8 mouse cellular contexts compared by ENCODE assay signal in the genomic region with DNA sequence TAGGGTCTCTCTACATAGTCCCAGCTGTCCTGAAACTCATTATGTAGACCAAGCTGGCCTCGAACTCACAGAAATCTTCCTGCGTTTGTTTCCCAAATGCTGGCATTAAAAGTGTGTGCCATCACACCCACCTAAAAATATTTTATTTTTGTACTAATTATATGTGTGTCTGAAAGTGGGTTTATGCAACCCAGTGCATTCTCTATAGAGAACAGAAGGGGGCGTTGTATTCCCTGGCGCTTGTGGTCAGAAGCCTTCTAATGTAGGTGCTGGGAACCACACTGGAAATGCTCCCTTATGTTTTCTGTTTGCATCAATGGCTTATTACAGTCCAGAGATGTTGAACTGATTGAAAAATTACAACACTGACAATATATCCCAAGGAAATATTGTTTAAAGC. TPM values are rescaled to one million over a fixed set of nuclear protein-coding genes. Genes with fewer than 3 reads are reported as not detected.
DNase-seq lines count a peak whose midpoint lies in the region; ATAC-seq and TF ChIP-seq lines count a peak whose summit lies in the region.

No protein-coding gene starts in this region.

- H3K36me3 ChIP-seq in heart, adult 2 months (ENCODE audit: control insufficient read depth, insufficient read depth, low read length), result no peaks in the 10 kb centered on the region
- no peaks in the 10 kb centered on the region for H3K36me3 ChIP-seq in E14TG2a.4 (ENCODE audit: insufficient read depth, low read length)
- H3K36me3 ChIP-seq in embryonic facial prominence, embryonic 13.5 days, result no peaks in the 10 kb centered on the region

- H3K27me3 ChIP-seq in heart, adult 2 months (ENCODE audit: control insufficient read depth, insufficient read depth, low read length), result no peaks in the 10 kb centered on the region
- H3K27me3 ChIP-seq in E14TG2a.4 (ENCODE audit: insufficient read depth, low read length), result peaks cover 10% of the 10 kb centered on the region
- peaks cover 17% of the 10 kb centered on the region for H3K27me3 ChIP-seq in embryonic facial prominence, embryonic 13.5 days

- peak; percentile 51 for TF ChIP-seq CTCF in heart, adult 2 months (IDR thresholded peaks at IDR 0.05)
- peak; percentile 87 for TF ChIP-seq CTCF in E14TG2a.4 (conservative IDR thresholded peaks at IDR 0.05; ENCODE audit: low read length)

- no peak overlapping the region for H3K9ac ChIP-seq in heart, adult 2 months (ENCODE audit: low read depth, low read length)
- no peak overlapping the region for H3K9ac ChIP-seq in embryonic facial prominence, embryonic 13.5 days

- TF ChIP-seq POLR2A in heart, adult 2 months (IDR thresholded peaks at IDR 0.05; ENCODE audit: insufficient read depth, low read depth, low read length), result no peak

- DNase-seq in heart, adult 2 months, result no peak
- no peak for DNase-seq in heart, adult 8-10 months (ENCODE audit: low spot score)
- peak; percentile 37 for DNase-seq in lung, postnatal 36 days
- no peak for DNase-seq in left cerebral cortex, postnatal 25 days (ENCODE audit: low spot score in 2 of 2)
- no peak for DNase-seq in layer of hippocampus, adult 8-10 months (ENCODE audit: low spot score in 2 of 2)
- no peak for DNase-seq in urinary bladder, postnatal 36 days (ENCODE audit: low spot score in 2 of 2)

- intact Hi-C loops in heart, adult 2 months (cut with DNase I), result no loop called here
- intact Hi-C loops in left cerebral cortex, postnatal 25 days (cut with DNase I), result no loop called here

- H3K79me2 ChIP-seq in heart, adult 2 months (replicated peaks; ENCODE audit: control insufficient read depth, insufficient read depth, low read length), result no peaks in the 10 kb centered on the region

- H3K4me2 ChIP-seq in embryonic facial prominence, embryonic 13.5 days, result peak overlapping the region; percentile 98

- no peak for ATAC-seq in embryonic facial prominence, embryonic 13.5 days (ENCODE audit: insufficient number of reproducible peaks, insufficient read depth, low FRiP score, low TSS enrichment, low read depth)

- no peaks in the 10 kb centered on the region for H3K9me3 ChIP-seq in E14TG2a.4 (ENCODE audit: low read length)
- H3K9me3 ChIP-seq in embryonic facial prominence, embryonic 13.5 days, result no peaks in the 10 kb centered on the region

- H3K4me1 ChIP-seq in heart, adult 2 months (ENCODE audit: control insufficient read depth, insufficient read depth, low read length), result no peaks in the 10 kb centered on the region
- H3K4me1 ChIP-seq in E14TG2a.4 (replicated peaks; ENCODE audit: low read depth, low read length), result peaks cover 27% of the 10 kb centered on the region
- H3K4me1 ChIP-seq in embryonic facial prominence, embryonic 13.5 days, result no peaks in the 10 kb centered on the region

- H3K27ac ChIP-seq in heart, adult 2 months, result peak overlapping the region; percentile 88; the same call in 1 of the 2 replicates
- no peak overlapping the region for H3K27ac ChIP-seq in embryonic facial prominence, embryonic 13.5 days

- TF ChIP-seq EP300 in heart, adult 2 months (IDR thresholded peaks at IDR 0.05; ENCODE audit: insufficient read depth, low read depth, low read length), result no peak

- peak overlapping the region; percentile 69 for H3K4me3 ChIP-seq in heart, adult 2 months
- H3K4me3 ChIP-seq in E14TG2a.4 (replicated peaks; ENCODE audit: low read length), result no peak overlapping the region
- no peak overlapping the region for H3K4me3 ChIP-seq in embryonic facial prominence, embryonic 13.5 days

- WGBS in heart, adult 2 months, result 60% methylated on average over 4 of the region's 4 CpGs
- 45% methylated on average over 4 of the region's 4 CpGs for WGBS in embryonic facial prominence, embryonic 13.5 days

RNA-seq across cellular contexts. Expression of gene Tmem62, which starts 0.5 kb away (rescaled TPM):
- total RNA-seq in heart, adult 2 months (2021), result 1 to 10 TPM; 3.1 to 3.6 TPM
- polyA plus RNA-seq in heart, adult 2 months (2012; rRNA removed), result 5.1 and 8.2 TPM in 2 replicates
- 1 to 10 TPM; 3.7 to 4.7 (median 4.0) TPM for total RNA-seq in heart, adult 8-10 months (2022)
- polyA plus RNA-seq in embryonic facial prominence, embryonic 13.5 days (2015; fragmentation: Nextera tagmentation; extraction: Ambion mirVana), result 1.5 and 2.6 TPM in 2 replicates
- total RNA-seq in left cerebral cortex, postnatal 25 days (2021), result 10 to 100 TPM; 24.7 to 27.3 TPM
- total RNA-seq in layer of hippocampus, adult 8-10 months (2022), result 10 to 100 TPM; 21.9 to 27.6 (median 23.4) TPM

RNA-seq across cellular contexts. Expression of gene Ubr1, which starts 5.8 kb away (rescaled TPM):
- total RNA-seq in heart, adult 2 months (2021), result 10 to 100 TPM; 20.2 to 20.3 TPM
- 18.1 and 28.8 TPM in 2 replicates for polyA plus RNA-seq in heart, adult 2 months (2012; rRNA removed)
- 10 to 100 TPM; 21.2 to 25.4 (median 24.0) TPM for total RNA-seq in heart, adult 8-10 months (2022)
- 28.9 and 29.5 TPM in 2 replicates for polyA plus RNA-seq in embryonic facial prominence, embryonic 13.5 days (2015; fragmentation: Nextera tagmentation; extraction: Ambion mirVana)
- total RNA-seq in left cerebral cortex, postnatal 25 days (2021), result 10 to 100 TPM; 39.3 to 43.0 TPM
- total RNA-seq in layer of hippocampus, adult 8-10 months (2022), result 10 to 100 TPM; 40.8 to 45.5 (median 45.0) TPM

RNA-seq across cellular contexts. Expression of gene Ccndbp1, which starts 31.9 kb away (rescaled TPM):
- 10 to 100 TPM; 27.8 to 44.4 TPM for total RNA-seq in heart, adult 2 months (2021)
- polyA plus RNA-seq in heart, adult 2 months (2012; rRNA removed), result 29.7 and 37.6 TPM in 2 replicates
- 10 to 100 TPM; 27.6 to 30.7 (median 29.5) TPM for total RNA-seq in heart, adult 8-10 months (2022)
- polyA plus RNA-seq in embryonic facial prominence, embryonic 13.5 days (2015; fragmentation: Nextera tagmentation; extraction: Ambion mirVana), result 41.7 and 45.1 TPM in 2 replicates
- 10 to 100 TPM; 54.9 to 56.9 TPM for total RNA-seq in left cerebral cortex, postnatal 25 days (2021)
- total RNA-seq in layer of hippocampus, adult 8-10 months (2022), result 10 to 100 TPM; 57.5 to 64.4 (median 61.0) TPM
